Mouse (Mus musculus): ENCODE results near the gene Ranbp6.

Ranbp6 gene

DNA sequence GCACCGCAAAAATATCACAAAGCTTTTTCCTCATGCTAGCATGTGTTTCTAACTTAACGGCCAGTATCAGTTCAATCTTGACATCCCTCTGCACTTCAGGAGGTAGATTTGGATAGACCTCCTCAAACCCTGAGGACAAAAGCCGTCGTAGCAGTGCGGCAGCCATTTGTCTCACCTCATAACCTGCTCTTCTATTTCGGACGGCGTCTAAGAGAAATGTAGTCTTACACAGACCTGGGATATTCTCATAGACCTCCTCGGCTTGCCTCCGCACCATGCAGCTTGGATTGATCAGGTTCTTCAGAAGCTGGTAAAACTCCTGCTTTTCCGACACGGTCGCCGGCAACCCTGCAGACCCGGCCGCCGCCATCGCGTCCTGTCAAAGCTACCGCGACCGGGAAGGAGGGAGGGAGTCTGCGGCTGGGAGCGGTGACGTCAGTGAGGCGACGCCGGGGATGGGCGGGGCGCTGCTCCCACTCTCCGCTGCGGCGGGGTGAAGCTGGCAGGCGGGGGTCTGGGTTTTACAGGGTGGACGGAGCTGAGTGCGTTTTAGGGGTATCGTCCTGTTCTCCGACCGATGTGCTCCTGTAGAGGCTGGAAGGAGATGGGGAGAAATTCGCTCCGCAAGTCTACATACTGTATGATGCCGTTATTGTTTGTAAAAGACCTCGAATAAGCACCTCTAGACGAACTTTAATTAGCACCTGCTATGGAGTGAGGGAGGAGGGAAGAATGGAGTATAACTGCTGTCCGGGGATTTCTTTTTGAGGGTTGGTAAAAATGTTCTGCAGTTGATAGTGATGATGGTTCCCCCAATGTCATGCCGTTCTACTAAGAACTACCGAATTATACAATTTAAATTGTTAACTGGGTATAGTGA is at the start of gene Ranbp6:
Gene Ranbp6, minus strand, starts transcription at position 394 of the 880 bp plus-strand sequence.
- DNase-seq (ENCODE audit: low spot score), result peak; percentile 86

DNA sequence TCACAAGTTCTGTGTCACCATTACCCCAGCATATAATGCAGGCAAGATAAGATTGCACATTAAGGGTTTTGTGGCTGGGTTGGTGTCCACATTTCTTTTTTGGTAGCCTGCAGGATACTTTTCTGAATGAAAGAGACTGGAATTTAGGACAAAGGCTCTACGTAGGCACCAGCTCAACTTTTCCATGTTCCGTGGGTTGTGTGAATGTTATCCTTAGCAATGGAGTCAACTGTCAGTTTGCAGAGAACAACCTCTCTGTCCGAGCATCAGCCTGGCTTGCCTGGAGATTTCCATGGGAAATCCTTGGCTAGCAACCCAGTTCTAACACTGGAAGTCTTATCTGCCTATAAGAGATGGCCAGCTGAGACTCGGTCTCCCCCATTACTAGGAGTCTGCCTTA is 48.0 kb upstream of the Ranbp6 start:
- DNase-seq (ENCODE audit: low spot score), result no peak

DNA sequence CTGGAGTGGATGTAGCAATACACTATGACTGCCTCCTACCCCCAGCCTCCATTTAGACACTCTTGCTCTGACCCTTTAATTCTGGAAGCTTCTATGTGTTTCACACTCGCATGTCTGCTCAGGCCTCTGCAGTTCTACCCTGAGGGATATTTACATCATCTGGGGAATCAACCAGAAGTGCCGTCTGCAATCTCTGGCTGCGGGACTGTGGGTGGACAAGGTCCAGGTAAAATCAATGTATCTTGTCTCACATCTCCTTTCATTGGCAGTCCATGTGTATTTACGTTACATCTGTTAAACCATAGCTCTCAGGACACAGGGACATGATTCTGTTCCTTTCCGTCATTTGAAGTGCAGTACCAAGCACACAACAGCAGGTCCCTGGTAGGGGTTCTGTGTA is 44.5 kb upstream of the Ranbp6 start:
- no peak for DNase-seq (ENCODE audit: low spot score)

DNA sequence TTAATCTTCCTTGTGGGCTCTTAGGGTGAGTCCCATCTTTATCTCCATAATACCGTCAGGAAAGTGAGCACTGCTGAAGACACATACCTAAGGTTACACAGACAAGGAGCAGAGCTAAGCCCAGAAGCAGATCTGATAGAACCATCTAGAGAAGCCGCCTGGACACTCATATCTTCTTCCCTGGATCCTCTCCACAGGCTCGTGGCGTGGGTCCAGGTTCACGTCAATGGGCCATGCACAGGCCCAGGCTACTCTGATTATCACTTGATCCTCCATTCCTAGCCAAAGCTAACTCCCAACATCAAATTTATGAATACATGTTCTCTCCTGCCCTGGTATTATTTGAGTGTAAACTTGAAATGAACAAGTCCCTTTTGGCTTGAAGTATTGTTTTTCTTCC is 40.9 kb upstream of the Ranbp6 start:
- no peak for DNase-seq (ENCODE audit: low spot score)

DNA sequence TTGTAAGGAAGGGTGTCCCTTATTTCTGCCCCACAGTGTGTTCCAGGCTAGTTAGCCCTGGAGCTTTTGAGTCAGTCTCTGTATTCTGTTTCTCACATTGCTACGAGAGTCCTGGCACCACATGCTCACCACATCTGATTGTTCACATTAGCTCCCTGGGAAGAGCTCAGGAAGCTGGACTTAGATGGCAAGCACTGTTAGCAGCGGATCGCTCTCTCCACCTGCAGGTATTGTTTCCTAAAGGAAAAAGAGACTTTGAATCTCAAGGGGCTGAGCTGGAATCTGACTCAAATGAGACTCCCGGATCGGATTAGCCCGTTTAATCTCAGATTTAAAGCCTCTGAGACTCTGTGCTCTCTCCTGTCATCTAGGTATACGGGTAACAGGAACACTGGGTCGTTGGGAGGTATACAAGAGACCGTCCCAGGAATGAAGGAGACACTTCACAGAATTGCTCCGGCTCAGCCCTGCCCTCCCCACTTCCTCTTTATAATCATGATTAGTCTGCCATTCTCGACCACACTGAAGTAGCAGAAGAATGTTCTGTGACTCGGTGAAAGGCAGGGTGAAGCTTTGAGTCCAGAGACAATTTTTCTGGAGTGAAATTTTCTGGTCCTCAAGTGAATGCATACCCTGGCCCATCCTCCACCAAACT is 38.4 kb upstream of the Ranbp6 start:
- DNase-seq (ENCODE audit: low spot score), result no peak

DNA sequence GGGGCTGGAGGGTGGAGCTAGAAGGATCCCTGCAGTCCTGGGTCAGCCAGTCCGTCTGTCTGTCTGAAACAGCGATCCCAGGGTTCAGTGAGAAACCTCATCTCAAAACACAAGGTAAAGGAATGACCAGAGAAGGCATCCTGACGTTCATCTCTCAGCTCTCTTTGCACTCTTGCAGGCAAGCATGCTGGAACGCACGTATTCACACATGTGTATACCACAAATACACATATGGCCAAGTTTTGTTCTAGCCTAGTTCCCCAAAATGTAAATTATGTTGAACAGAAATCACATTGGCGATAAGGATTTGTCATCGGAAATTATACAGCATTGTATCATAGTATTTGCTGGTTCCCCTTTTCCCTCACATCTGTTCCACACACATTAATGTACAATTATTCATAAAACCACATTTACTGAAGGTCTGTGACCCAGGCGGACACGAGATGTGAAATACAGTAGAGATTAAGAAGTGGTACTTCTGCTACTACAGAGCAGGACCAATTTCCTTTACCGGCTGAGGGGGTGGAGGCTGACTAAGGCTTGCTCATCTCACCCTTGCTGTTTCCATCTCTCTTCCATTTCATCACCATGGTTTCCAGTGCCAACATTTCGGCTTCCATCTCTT is 37.3 kb upstream of the Ranbp6 start:
- no peak for DNase-seq (ENCODE audit: low spot score)

DNA sequence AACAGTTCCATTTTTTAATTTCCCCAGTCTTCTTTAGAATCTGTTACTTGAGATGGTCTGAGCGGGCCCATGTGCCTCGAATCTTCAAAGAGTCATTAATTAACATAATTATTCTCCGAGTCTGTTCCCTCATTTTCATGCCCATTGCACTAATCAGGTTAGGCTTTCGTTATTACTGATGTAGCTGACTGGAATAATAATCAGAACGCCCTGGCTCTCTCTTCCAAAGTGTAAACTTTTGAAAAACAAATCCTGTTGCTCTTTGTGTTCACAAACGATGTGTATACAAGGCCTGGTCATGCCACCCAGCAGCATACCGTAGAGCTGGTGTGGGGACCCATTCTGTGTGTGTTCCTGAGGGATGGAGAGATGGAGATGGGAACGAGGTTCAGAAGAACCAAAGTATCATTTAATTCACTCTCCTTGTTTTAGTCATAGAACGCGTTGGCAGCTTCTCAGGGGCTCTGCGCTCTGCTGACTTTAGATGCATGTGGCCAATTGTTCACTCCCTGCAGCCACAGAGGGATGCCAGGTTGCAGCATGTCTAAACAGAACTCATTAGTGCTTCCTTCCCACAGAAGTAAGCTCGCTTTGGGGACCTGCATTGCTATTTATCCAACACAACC is 31.4 kb upstream of the Ranbp6 start:
- DNase-seq (ENCODE audit: low spot score), result no peak

DNA sequence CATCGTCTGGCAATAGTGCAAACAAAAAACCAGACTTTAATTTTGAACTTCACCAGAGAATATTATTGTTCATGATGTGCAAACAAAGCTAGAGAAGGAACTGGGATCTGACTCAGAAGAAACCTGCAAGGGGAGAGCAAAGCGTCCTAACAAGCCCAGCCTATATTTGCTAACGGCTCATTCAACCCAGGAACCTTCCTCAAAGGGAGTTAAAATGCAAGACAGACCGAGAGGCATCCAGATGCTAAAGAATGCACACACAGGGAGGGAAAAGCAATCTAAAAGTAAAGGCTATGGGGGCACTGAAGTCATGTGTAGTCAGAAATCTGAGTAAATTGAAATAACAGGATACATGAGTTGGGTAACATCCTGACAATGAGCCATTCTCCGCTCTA is 30.9 kb upstream of the Ranbp6 start:
- no peak for DNase-seq (ENCODE audit: low spot score)

DNA sequence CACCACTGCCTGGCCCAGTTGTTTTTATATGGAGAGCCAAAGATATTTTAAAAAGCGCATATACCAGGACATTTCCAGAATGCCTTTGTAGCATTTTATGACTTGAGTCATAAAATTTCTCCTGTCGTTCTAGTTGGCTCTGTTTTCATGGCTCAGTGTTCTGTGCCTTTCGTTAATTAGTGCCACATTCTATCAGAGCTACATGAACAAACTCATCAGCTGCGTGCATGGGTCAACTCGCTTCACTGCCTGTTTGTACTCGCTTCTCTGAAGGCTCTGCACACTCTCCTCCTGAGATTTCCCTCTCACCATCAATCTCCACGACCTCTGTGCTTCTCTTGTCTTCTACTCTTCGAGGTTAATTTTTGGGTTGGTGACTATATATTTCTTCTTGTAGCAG is 30.2 kb upstream of the Ranbp6 start:
- no peak for DNase-seq (ENCODE audit: low spot score)

DNA sequence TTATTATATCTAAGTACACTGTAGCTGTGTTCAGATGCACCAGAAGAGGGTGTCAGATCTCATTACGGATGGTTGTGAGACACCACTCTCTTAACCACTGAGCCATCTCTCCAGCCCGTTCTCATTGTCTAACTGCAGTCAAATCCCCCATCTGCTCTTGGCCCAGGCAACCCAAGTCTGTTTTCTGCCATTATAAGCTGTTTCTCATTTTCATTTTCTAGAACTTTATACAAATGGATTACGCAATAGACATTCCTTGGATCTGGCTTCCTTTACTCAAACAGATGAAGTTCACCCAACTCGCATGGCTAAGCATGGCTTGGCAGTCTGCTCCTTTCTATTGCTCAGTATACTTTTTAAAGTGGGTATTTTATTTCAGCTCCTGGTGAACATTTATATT is 27.9 kb upstream of the Ranbp6 start:
- DNase-seq (ENCODE audit: low spot score), result no peak

DNA sequence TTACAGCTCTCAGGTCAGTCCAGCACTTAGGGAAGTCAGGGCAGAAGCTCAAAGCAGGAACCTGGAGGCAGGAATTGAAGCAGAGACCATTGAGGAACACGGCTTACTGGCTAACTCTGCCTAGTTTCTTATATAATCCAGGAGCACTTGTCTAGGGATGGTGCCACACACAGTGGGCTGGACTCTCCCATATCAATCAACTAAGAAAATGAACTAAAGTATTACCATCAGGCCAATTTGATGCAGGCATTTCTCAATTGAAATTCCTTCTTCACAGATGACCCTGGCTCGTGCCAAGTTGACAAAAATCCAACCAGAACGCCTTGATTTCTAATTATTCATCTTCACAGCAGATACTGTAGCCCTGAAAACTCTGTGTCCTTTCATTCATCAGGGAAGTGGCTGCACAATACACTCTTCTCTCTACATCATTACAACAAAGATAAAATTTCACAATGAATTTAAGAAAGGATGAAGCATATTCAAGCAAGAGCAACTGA is 25.9 kb upstream of the Ranbp6 start:
- no peak for DNase-seq (ENCODE audit: low spot score)

DNA sequence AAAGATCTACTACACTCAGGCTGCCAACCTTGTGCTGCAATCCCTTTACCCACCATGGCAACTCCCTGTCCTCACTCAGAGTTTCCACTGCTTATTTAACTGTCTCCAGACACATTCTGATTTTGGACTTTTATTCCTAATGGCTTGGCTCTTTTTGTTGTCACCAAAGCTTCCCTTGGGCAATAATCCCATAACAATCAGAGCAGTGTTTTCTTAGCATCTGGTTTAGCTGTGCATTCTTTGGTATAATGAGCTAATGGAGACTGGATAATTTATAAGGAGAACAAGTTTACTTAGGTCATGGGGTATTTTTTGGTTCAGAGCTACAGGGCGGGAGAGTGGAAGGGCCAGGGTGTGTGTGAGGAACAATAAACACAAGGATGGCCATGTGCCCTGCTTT is 25.4 kb upstream of the Ranbp6 start:
- no peak for DNase-seq (ENCODE audit: low spot score)

DNA sequence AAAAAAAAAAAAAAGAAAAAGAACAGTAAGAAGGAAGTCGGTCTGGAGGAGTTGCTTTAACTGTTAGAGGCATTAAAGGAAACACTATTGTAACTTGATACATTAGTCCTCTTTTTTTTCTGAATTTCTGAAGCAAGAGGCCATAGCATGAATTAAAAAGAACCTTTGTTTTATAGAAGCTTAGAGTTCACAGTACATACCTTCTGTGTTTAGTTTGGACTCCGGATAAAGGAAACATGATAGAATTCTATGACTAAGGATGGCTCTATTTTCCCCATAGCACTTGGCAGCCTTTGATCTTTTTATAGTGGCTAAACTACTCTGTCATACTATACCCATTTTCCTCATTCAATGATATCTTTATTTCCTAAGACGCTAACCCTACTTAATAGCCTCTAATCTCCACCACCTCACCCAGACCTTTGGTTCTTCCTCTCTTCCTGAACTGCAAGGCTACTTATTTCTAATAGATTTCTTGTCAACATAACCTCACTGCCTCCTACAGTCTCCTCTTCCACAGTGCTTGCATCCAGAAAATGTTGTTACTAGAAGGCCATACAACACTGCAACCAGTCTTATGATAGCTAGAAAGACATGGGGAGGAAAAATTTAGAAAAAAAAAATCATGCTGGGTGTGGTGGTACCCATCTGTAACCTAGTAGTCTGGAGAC is 22.7 kb upstream of the Ranbp6 start:
- DNase-seq (ENCODE audit: low spot score), result no peak

DNA sequence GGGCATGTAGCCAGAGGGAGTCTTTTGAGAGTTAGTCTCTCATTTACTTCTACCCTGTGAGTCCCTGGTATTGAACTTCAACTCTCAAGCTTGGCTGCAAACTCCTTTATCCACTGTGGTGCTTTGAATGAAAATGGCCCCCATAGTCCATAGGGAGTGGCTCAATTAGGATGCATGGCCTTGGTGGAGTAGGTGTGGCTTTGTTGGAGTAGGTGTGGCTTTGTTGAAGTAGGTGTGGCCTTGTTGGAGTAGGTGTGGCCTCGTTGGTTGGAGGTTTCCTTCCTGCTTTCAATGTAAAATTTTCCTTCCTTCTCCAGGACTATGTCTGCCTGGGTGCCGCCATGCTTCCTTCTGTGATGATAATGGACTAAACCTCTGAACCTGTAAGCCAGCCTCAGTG is 18.1 kb upstream of the Ranbp6 start:
- no peak for DNase-seq (ENCODE audit: low spot score)

DNA sequence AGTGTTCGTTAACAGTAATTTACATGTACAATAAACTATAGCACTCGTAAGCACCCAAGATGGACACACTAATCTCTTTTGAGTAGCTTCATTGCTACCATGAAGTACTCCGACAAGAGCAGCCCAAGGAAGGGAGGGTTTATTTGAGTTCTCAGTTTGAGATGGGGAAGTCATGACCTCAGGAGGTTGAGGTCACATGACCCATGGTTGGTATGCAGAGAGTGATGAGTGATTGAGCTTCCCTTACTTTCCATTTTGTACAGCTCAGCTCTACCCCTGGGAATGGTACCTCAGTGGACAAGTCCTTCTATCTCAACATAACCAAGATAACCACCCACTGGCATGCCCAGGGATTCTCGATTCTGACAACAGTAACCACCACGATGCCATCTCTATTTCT is 15.8 kb upstream of the Ranbp6 start:
- DNase-seq (ENCODE audit: low spot score), result no peak

DNA sequence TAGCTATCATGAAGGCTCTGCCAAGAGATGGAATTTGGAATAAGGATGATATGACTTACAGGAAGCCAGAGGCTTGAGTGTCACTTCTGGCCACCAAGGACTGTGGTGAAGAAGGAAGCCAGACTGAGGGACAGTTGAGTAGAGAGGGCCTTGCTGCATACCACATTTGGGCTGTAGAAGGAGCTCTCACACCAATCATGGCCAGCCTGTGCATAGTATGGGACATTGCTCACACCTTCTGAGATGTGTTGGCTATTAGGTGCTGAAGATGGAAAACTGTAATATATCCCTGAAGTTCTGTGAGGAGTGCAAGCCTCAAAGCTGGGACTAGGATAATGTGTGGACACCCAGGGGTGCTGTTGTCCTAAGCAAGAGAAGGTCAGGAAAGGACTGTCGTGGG is 13.9 kb upstream of the Ranbp6 start:
- DNase-seq (ENCODE audit: low spot score), result no peak

DNA sequence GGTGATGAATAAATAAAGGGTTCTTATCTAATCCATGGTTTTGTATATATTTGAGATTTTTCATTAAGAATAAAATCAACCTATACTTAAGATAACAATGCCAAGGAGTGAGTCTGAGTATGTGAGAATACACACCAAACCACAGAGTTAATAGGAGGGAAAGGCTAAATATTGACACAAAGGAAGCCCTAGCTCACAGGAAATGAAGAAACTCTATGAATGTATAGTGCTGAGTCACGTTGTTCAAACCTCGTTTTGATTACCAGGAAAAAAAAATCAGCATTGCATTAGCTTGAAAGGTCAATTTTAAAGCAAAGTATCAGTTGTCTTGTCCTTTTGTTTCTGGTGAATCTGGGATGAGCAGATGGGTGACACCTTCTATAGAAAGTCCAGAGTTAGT is 12.2 kb upstream of the Ranbp6 start:
- no peak for DNase-seq (ENCODE audit: low spot score)

DNA sequence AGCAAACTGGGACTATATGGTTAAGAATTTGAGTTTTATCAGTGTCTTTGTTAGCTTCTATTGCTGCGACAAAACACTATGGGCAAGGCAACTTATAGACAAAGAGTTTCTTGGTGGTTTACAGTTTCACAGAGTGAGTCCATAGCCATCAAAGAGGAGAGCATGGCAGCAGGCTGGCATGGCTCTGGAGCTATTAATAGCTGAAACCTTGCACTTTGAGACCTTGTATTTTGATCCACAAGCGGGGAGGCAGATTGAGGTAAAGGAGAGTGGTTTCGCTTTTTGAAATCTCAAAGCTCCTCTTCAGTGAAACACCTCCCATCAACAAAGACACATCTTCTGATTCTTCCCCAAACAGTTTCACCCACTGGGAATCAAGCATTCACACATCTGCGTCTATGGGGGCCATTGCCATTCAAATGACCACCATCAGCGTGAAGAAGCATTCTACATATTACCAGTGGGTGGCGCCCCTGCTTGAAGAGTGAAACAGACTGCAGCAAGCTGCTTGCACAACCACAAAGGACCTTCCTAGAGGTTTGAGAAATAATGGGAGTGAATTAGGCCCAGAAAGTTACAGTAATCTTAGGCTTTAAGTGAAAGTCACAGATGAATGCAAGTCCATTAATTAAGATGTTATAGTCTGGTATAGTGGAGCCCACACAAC is 11.4 kb upstream of the Ranbp6 start:
- peak; percentile 48 for DNase-seq (ENCODE audit: low spot score)

DNA sequence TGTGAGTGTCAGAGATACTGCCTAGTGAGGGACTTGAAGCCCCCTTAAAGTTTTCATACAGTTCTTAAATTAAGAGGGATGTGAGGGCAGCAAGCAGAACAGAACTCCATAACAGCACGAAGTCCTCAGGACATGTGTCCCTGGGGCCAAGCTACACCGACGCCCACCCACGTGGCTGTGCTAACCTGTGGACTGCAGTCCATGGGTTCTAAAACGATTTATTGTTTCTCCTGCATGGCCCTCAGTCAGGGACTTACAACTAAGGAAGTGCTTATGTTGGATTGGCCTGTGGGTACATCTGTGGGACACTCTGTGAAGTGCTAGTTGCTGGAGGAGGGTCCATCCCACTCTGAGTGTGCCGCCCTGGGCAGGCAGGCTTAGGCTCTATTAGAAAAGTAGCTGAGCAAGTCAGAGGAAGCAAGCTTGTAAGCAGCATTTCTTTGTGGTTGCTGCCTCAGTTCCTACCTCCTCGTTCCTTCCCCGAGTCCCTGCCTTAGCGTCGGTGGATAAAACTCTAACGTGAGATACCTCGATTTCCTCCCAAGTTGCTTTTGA is 10.8 kb upstream of the Ranbp6 start:
- no peak for DNase-seq (ENCODE audit: low spot score)

DNA sequence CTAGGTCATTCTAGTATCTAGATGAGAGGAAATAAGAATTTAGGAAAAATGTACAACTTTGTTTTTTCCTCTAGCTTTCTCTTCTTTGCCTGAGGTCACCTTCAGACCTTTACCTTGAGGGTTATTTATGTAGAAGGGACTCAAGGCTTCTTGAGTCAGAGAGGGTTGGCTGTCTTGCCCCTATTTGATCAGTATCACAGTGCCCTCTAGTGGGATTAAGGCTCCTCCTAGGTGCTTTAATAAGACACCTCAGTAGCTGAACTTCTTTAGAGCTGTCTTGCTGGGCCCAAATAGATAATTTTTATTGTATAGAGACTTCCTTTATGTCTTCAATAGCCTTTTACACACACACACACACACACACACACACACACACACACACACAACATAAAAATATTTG is 8.2 kb upstream of the Ranbp6 start:
- DNase-seq (ENCODE audit: low spot score), result peak; percentile 43

DNA sequence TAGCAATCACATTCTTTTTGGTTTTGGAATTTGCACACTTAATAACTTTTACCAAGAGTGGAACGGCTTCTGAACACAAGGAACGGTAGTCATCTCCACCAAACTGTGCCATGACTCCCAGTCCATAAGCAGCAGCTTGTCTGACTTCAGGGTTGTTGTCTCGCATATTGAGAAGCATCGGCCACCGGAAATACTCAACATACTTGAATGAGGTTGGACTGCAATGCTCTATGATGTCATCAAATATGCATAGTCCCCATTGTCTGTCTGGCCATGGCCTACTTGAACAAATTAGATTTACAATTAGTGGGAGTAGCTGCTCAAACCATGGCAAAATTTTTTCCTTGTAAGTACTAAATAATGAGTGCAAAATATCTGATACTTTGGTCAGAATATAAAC is 2.8 kb downstream of the Ranbp6 start:
- no peak for DNase-seq (ENCODE audit: low spot score)

All from yolk sac, embryonic 10.5 days (tissue).